Mouse (Mus musculus) adrenal gland, adult (tissue): ENCODE results near the gene Tbx3.

Experiments
- DNase-seq, 2 experiments: peaks; one replicate each; pipeline ENCODE4 v3.0.0; 2022 to 2023; ENCODE audit warnings: low spot score in 1 of 2; ENCODE audit not compliant: inconsistent age in 2 of 2

Tbx3 gene

DNA sequence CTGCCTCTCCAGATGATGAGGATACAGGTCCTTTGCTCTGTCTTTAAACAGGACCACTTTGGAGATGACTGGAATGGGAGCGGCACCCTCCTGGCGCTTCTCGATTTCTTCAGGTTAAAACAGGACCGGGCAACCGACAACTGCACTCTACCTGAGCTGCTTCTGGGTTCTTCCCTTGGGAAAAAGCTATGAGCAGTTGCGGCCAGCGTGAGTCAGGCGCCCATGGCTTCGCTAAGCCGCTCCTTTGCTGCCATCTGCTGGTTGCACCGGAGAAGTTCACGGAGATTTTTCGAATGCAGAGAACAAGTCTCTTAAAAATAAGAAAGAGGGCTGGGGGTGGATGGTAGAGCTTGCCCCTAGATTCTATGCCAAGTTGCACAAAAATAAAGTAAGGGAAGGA lies 20.6 kb downstream of the Tbx3 start:
- peak; percentile 86 to 95 for DNase-seq

DNA sequence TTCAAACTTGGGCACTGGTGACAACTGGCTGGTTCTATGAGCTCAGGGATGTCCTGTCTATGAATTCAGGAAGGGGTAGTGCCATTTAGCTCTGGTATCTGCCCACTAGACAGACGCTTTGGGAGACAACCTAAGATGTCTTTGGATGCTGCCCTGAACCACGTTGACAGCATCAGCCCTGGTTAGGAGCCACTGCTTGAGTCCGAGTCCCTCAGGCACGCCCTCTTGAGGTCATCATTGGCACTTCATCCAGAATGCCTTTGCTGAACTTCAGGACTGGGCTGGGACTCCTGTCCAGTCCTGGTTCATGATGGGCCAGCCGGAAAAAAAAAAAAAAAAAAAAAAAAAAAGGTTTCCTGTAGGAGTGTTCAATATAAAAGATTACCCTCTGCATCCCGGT lies 22.0 kb downstream of the Tbx3 start:
- DNase-seq = peak; percentile 14 to 48

DNA sequence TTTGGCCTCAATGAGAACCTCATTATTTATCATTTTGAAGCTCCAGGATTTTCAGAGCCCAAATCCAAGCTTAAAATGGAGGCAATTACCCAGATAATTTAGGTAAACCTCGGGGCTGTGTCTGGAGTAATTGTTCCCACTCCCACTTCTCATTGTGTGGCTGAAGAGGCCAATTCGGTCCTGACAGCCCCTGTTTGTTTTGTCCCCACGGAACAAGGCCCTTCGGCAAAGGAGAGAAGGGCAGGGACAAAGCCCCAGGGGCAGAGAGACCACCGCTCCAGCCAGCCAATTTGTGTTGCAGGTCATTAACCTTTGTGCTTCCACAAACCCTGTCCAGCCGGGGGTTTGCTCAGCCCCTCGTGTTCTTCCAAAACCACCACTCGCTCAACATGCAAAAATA lies 24.4 kb downstream of the Tbx3 start:
- no peak for DNase-seq

GRCm38 (mm10) chr5:119703031-119703430 lies 32.6 kb downstream of the Tbx3 start:
- no peak for DNase-seq

GRCm38 (mm10) chr5:119704900-119705299 lies 34.4 kb downstream of the Tbx3 start:
- no peak for DNase-seq

DNA sequence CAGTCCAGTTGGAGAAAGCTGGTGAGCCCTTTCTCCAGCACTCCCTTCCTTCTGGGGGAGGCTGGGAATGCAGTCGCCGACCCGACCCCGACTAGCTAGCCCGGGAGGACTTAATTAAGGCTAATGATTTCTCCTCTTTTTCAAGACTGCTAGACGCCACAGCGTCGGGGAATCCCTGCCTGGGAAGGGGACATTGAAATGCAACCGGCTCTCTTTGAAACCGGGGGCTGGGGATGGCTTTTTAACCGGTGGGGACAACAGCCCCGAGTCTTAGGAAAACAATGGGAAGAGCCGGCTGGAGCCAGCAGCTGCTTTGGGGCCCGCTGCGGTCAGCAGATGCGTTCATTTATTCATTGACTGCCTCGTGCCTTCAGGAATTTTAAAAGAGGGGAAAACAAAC lies 36.0 kb downstream of the Tbx3 start:
- DNase-seq = no peak

- no peak for DNase-seq
Measured at GRCm38 (mm10) chr5:119708850-119709585, 38.5 kb downstream of the Tbx3 start.

- no peak for DNase-seq
Measured at GRCm38 (mm10) chr5:119709826-119710559, 39.5 kb downstream of the Tbx3 start.

DNA sequence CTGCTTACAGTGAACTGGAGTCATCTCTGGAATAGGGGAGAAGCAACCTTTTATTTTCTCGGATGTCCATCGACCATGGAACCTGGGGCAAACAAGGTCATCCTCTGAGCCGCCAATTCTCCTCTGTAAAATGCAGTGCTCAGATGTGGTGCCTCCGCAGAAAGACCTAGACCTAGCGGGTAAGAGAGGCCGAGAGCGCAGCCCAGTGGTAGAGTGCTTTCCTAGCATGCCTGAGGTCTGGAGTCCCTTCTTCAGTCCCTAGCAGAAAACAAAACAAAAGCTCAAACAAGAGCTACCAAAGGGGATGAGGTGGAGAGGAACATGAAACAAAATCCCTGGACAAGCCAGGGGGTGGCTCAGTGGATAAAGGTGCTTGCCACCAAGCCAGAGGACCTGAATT lies 40.3 kb downstream of the Tbx3 start:
- peak in 1 of 2 experiments; percentile 41 for DNase-seq

DNA sequence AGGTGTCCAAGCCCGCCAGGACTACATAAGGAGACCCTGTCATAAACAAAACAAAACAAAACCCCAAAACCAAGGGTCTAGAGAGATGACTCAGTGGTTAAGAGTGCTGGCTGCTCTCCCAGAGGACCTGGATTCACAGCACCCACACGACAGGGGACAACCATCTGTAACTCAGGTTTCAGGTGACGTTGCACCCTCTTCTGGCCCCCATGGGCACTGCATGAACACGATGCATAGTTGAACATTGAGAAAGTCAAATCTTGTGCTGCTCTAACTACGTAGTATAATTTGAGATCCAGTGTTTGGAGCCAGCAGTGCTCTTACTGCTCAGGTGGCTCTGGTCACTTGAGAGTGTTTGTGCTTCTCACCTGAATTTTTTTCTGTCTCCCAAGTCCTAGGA lies 41.2 kb downstream of the Tbx3 start:
- peak in 1 of 2 experiments; percentile 9 for DNase-seq

GRCm38 (mm10) chr5:119712679-119713246 lies 42.3 kb downstream of the Tbx3 start:
- DNase-seq = peak; percentile 86 to 95

GRCm38 (mm10) chr5:119720471-119721265 lies 50.2 kb downstream of the Tbx3 start:
- no peak for DNase-seq

DNA sequence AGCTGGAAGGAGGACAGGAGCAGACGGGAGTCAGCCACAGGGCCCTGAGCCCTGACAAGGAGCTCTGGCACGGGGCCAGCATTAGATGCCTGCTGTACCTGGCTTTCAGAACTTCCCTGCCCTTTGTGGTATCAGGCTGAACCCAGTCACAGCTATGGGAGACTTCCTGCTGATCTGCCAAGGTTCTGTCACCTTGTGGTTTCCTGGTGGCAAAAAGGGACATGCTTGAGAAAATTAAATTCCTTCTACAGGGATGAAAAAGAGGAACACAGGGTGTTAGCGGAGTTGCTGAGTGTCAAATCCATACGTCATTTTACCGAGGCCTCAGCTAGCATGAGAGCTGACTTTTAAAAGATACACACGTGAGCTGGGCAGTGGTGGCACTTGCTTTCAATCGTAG lies 62.5 kb downstream of the Tbx3 start:
- peak; percentile 29 to 35 for DNase-seq
